Mouse (Mus musculus) layer of hippocampus, adult 11-12 months (tissue): ENCODE measurements at regions not wholly inside any gene's neighbourhood (a gene's known extent, or its start where the extent isn't known, plus 50 kb on each side); places are given as distances from the start of the nearest gene placed in this dataset.
"Not testable (repeated sequence)": the region's sequence is repeated elsewhere in the genome, so short reads cannot be mapped to it uniquely, and the experiment has no call there.

Source experiments
- DNase-seq: peaks from one replicate; pipeline ENCODE4 v3.0.0; 2022; ENCODE audit warnings: low spot score

DNA sequence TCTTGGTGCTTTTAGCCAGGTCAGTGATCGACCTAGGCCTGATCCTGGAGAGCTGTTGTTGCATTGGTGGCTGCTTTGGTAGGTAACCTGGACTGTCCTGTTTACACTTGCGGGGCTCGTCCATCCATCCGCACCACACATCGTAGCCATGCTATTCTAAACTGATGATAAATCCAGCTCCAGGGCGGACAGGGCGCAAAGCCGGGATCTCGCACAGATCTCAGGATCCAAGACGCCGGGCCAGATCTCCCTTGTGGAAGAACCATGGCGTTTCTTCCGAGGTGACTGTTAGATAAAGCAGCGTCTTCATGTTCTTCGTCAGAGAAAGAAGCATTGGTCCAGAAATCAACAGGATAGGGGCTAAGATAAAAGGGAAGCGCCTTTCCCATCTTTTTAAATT lies 115.6 kb downstream of the Sec16b start:
- not testable (repeated sequence) for DNase-seq

DNA sequence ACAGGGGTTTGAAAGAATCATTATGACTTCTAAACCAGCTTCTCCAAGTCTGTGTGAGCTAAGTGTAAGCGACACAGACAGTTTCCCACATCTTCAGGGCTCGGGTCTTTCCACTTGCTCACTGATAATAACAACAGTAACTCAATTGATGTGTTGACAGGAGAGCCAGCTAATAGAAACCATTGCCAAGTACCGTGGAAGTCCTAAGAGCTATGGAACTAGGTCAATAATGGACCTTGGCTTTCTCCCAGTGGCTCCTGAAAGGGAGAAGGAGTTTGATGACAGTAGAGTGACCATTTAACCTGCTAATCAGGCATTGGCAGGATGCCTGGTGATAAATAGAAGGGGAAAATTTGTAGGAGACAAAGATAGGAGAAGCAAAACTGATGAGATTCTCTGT lies 126.1 kb downstream of the Sec16b start:
- no peak for DNase-seq

DNA sequence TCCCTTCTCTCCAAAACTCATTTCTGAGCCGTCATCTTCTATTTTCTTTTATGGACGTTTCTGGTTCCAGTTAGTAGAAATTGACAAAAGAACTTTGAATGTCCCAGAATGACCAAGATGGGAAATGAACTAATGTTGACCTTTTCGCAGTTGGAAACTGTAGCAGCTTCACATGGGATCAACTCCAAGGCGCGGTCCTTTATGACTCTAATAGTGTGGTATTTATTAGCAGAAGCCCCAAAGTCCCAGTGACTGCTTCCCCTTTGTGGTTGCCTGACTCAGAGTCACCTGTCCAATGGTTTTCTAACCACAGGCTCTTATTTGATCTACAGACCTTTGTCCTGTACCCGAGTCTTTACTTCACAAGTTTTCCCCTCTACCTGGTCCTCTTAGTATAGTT lies 126.9 kb downstream of the Sec16b start:
- no peak for DNase-seq

DNA sequence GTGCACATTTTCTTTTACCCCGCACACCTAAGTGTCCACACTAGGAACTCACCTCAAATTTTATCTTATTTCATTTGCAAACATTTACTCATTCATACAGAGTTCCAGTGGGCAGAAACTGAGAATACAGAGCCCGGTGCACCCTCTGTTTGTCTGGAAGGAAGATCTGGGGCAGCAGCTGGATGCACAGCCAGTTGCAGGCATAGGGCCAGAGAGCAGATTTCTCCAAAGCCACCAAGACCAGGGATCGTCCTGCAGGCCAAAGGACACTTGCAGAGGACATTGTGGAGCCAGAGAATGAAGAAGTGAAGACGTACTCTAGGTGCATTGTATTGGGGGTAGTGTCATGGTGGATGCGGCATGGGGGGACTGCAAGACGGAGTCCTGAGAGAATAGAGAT lies 129.2 kb downstream of the Sec16b start:
- DNase-seq = no peak

DNA sequence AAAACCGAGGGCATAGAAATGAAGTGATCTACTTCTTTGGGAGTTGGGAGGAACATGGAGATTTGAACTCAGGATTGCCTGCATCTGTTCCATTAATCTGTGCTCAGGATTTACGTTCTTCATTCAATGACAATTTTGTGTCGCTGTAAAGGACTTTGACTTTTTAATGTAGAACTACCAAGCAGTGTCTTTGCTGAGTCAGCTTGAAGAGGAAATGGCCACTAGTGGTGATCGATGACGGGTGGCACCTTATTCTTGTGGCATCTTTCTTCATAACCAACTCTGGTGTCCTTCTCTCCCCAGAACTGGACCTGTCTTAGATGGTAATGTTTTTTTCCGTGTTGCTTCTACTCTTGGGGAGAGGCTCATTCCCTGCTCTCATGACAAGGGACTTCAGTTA lies 137.0 kb downstream of the Sec16b start:
- no peak for DNase-seq

DNA sequence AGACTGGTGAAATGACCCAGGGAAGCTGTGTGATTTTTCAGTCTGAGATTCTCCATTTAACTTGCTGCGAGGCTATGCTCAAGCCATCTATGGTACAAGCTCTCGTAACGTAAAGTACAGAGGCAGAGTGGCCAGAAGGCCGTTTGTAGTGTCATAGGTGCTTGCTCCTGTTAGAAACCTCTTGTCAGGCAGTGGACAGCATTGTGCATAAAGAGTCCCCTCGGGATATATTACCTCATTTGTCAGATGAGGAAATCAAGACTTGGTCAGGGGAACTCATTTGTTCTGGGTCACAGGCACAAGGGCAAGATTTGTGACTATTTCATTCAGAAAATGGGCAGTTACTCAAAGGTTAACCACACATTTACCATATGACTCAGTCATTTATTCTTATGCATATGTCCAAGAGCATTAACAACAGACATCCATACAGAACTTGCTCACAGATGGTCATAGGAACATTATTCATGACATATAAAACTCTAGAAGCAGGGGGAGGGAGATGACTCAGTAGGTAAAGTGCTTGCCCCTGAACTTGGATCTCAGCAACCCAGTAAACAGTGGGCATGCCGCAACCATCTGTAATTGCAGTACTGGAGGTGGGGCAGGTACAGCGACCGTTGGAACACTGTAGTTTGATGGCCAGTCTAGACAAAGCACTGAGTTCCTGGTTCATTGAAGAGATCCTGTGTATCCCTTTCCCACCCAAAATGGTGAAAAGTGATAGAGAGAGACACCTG lies 139.3 kb downstream of the Sec16b start:
- no peak for DNase-seq

DNA sequence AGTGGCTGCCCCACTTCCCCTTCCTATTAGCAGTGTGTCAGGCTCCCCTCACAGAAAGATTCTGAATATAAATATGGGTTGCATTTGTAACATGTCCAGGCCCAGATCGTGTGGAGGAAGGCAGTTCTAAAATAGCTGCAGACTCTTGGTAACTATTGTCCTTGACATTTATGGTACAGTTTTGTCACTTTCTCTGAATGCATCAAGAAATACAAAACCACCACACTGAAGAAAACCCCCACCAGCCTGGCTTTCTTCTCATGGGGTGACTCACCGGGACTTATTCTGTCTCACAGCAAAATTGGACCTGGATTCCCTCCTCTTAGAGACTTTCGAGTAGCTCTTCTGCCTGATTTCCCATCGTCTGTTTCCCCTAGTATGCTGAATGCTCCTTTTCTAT lies 148.9 kb downstream of the Sec16b start:
- peak; percentile 27 for DNase-seq

DNA sequence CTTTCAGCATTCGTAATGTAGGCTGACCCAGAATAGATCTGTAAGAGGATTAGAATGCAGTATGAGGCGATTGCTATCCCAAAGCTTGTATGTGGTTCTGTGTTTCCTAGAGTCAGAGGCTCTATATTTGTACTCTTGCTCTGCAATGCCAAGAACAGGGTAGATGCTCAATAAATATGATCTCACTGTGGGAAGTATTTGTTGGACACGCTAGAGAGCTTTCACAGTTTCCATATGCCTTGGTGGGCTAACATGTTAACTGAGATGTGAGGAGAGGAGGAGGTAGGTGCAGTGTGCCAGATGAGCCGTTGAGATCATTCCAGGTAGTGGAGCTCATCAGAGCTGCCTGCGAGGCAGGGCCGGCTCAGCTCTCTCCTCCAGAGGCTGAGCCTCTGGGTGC lies 163.1 kb downstream of the Sec16b start:
- no peak for DNase-seq

DNA sequence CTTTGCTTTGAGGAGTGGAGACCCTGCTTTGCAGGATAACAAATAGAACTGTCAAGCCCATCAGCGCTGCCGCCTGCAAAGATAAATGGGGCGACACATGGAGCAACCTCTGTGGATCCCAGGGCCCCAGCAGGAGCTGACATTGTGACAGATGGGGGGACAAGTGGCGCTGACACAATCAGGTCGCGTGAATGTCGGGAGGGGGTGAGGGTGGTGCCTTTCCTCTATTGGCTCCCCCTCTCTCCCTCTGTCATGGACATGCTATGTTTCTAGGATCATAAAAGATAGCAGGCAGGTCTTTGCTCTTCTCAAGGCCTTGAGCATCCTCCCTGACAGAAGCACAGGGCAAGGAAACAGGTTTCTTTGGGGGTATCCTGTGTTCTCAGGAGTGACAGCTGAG lies 177.8 kb downstream of the Sec16b start:
- no peak for DNase-seq

DNA sequence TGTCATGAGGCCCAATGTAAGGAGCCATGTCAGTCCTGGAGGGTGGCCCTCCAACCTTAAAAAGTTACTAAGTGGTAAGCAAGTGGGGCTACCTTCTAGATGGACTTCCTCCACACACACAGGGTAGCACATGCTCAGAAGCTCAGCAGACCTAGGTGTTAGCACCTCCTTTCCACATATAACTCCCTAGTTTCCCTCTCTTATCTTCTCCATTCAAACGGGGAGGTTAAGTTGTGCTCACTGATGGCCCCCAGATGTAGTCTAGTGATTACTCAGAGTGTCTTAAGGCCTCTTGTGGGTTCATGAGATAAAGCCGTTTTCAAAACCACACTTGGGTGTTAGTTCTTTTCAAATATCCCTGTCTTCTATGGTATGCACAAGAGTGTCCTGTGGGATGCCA lies 188.7 kb downstream of the Sec16b start:
- no peak for DNase-seq

DNA sequence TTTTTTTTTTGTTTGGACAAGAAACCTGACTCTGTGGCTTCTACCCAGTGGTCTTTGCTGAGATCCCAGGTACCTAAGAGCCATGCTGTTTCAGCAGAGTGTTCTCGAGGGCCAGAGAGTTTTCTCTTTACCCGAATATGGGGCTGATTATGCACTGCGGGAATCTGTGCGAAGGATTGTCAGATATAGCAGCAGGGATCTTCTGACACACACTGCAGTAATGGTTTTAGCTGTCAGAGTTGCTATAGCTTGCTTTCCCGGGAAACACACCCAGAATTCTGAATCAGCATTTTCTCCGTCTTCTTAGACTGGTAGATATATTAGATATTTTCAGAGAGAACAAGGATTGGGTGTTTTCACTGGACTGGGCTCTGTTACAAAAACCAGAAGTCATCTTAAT lies 197.1 kb downstream of the Sec16b start:
- no peak for DNase-seq

DNA sequence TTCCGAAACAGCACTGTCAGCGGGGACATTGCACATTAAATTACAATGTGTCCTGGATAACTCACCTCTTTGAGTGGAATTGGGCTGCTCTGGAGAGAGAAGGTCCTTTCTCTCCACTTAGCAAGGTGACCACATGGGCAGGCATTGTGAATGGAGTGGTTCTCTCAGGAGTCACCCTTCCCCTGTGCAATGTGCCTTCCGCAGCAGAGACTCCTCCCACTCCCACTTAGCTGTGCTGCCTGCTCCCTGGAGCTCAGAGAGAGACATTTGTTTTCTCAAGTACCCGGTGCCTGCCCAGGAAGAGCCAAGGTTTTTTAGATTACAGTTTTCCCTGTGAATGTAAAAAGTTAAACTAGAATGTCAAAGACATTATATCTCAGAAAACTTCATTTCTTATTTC lies 198.8 kb downstream of the Sec16b start:
- DNase-seq = no peak

DNA sequence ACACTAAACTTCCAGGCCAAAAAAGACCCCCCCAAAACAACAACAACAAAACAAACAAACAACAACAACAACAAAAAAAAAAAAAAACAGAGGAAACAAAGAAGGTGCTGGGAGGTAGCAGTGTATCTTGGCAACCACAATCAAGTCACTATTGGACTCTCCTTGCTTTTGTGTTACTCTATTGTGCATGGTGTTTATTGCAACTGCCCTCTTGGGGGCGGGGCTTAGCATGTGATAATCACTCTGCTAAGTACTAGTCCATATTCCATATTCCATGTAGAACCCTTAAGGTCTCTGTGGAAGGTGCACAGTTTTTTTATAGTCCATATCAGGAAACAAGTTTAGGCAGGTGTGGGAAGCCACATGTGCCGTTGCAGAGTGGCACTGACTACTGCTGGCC lies 200.7 kb downstream of the Sec16b start:
- DNase-seq = no peak

DNA sequence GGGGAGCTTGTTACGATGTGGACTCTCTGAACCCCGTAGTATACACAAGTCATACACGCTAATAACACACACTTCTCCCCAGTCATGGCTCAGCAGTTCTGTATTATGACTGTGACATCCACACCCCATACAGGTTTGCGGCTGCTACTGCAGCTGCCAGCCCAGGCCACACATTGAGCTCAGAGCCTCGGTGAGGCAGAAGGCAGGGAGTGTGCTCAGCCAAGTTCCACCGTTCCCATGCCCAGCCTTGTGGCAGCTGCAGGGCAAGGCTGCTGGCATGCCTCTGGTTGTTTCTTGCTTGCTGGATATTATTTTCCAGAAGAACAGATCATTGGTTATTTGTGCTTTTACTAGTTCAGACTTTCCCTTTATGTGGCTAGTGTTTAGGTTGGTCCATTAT lies 202.6 kb downstream of the Sec16b start:
- DNase-seq = no peak

DNA sequence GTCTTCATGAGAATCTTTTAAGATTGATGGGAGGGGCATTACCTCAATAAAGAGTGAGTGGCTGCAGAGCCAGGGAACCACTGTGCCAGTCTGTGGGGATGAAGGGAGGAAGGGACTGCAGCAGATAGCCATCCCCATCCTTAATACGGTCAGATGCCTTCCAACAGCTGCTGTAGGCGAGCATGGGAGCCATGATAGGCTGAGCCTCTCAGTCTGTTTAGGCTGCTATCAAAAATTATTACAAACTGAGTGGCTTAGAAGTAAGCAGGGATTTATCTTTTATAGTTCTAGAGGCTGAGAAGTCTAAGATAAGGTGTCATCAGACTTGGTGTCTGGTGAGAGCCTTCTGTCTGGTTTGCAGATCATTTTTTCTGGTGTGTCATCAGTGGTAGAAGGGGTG lies 204.3 kb downstream of the Sec16b start:
- DNase-seq = no peak

DNA sequence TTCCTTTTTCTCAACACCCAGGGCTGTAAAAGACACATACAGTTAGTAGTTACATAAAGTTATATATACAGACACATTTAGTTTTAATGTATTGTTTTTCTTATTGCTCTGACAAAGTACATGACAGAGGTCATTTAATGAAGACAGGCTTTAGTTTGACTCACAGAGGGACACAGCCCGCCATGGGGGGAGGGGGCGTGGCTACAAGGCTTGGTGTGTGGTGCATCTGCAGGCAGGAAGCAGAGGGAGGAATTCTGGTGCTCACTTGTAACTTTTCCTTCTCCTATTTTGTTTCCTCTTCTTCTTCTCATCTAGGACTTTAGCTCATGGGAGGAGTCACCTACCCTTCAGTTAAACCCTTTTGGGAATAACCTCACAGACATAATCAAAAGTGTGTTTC lies 206.0 kb downstream of the Sec16b start:
- DNase-seq = no peak

DNA sequence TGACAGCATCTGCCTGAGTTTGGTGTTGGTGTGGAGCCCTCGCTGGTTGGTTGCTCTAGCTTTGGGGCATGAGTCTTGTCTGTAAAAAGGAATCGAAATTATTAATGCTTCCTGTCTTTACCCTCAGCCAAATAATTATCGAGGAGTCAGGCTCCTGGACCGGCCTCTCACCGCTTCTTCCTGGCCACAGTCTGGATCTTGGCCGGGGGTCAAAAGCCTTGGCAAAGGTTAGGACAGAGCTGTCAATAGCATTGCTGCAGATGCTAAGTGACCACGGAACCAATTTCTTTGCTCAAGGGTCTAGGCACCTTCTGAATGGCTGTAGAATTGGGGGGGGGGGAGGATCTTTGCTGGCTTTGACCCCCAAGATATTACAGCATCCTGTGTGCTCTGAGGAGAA lies 207.3 kb downstream of the Sec16b start:
- DNase-seq = no peak

DNA sequence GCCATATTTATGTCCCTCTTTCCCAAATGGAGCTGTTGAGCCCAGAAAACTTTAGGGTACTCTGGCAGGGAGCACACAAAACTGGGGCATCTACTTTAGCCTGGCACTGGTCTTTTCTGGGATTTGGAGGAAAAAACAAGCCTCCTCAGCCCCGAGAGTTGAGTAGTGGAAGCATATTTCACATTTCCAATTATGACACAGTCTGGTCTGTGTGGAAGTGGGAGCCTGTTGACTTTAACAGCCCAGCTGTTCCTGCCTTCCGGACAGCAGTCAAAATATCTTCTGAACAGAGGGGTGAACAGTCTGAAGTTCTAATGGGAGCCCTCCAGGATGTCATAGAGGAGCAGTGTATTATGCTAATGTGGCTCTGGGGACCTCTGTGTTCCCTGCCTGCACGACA lies 209.1 kb downstream of the Sec16b start:
- no peak for DNase-seq

DNA sequence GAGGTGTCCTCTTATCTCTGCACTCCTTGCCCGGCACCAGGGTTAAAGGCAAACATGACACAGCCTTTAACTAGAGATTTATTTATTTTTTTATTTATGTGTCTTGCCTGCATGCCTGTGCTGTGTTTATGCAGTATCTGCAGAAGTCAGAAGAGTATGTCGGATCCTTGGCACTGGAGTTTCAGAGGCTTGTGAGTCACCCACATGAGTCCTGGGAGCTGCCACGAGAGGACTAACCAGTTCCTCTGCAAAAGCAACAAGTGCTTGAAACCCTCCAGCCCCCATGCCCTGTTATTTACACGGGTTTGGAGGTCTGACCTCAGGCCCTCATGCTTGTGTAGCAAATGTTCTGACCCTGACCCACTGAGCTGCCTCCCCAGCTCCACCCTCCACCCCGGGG lies 210.6 kb downstream of the Sec16b start:
- no peak for DNase-seq

DNA sequence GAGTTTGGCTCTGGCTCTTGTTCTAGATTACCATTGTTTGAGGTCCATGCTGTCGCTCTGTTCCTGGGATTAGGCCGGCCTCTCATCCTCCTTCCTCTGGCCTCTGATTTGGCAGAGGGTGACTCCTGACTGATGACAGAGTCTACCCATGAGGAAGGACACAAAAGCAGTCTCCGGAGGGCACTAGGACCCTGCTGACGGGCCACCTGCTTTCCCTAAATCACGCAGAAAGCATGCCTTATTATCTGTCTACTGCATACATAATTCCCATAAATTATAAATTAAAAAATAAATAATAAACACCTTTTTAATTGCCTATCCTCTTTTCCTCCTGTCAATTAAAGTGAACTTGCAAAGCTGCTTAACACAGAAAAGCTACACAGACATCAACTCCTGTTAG lies 215.4 kb downstream of the Sec16b start:
- DNase-seq = no peak

DNA sequence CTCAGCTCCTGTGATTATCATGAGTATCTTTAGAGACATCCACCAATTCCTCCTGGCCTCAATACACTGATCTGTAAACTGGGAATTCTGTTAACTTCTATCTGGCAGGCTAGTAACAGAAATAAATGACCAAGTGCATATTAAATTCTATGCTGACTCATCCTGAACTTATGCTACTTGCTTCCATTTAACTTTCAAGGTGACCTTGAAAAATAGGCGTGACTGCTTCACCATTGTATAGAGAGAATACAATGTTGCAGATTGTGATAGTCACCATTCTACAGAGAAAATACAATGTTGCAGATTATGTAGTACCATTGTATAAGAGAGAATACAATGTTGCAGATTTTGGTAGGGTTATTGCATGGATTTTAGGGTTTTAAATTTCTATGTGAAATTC lies 224.6 kb downstream of the Sec16b start:
- no peak for DNase-seq

DNA sequence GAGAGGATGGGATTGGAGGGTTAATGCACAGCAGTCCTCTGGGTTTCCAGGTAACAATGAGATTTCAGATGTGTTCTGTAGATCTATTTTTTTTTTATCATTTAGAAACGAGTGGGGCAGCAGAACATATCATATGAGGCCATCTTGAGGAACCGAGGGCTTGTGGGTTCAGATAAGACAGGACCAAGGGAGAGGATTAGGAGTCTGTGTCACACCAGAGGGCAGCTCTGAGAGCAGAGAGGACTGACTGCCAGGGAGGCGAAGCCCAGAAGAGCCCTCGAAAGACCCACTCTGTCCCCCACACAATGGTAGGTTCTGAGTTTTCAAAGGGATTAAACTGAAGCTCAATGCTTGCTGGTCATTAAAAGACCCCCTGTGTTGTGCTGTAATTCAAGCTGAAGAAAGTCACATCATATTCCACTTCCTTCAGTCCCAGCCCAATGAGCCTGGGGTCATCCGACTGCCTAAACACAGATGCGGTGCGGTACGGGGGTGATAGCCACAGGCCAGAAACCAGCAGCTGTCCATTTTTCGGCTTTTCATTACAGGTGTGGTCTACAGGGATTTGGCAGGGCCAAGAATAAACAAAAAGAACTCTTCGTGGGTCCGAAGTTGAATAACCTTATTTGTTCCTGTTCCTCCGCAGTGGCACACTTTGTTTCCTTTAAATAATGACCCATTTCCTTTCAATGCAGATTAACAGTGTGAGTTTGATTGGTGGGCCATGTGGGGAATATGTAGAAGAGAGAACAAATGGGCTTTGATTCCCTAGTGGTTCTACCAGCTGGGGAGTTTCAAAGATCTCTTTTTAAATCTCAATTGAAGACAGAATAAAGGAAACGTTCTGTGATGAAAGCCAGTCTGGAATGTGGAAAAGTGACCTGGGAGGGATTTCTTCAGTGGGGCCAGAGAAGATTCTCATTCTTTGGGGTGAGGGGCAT lies 234.5 kb downstream of the Sec16b start:
- no peak for DNase-seq

DNA sequence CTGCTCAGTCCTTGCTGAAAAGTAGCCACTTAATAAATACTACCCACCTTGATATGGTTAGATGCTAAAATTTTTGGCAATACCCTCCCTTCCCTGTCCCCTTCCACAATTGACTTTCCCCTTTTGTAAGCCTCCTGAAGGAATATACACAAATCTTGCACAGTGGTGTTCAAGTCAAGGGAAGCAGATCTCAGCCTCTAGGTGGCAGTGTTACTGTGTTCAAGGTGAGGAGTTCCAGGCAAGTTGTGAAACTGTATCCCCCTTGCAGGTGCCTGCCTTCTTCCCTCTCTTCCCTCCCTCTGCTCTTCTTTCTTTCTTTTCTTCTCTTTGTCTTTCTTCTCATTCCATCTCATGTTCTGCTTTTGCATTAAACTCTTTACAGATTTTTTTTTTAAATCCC lies 239.1 kb downstream of the Sec16b start:
- DNase-seq = peak; percentile 81
